26 mouse cellular contexts compared by ENCODE assay signal in genomic region chr2:35596796-35597195, GRCm38 (mm10). TPM values are rescaled to one million over a fixed set of nuclear protein-coding genes. Genes with fewer than 3 reads are reported as not detected.
A peak's percentile ranks its signal among the peaks of the same experiment; 100 is the strongest.
DNase-seq lines count a peak whose midpoint lies in the region; ATAC-seq lines count a peak whose summit lies in the region.
"Had no signal": no experiment of that assay in that cellular context is flagged by ENCODE, and none has a peak within 500 bp of the region (broad histone marks: within the 10 kb centered on the region; RNA-seq: fewer than 3 reads in every experiment).

No protein-coding gene starts in this region.

- no peak overlapping the region for H3K4me3 ChIP-seq in heart, embryonic 11.5 days (ENCODE audit: low read depth, low read length)
- no peak overlapping the region for H3K4me3 ChIP-seq in heart, embryonic 14.5 days (ENCODE audit: control insufficient read depth in 1 of 2, insufficient read depth in 1 of 2, low read depth in 1 of 2, low read length in 2 of 2)
- no peak overlapping the region for H3K4me3 ChIP-seq in heart, embryonic 15.5 days
- H3K4me3 ChIP-seq in limb, embryonic 10.5 days, result no peak overlapping the region
- no peak overlapping the region for H3K4me3 ChIP-seq in forebrain, embryonic 15.5 days
- H3K4me3 ChIP-seq: embryonic facial prominence, embryonic 12.5 days; forebrain, embryonic 10.5 days; hindbrain, embryonic 10.5 days; hindbrain, embryonic 15.5 days; liver, embryonic 15.5 days; neural tube, embryonic 12.5 days had no signal

- H3K36me3 ChIP-seq in heart, embryonic 11.5 days (ENCODE audit: control insufficient read depth, insufficient read depth, low read length), result no peaks in the 10 kb centered on the region
- no peaks in the 10 kb centered on the region for H3K36me3 ChIP-seq in heart, embryonic 14.5 days (ENCODE audit: control insufficient read depth, insufficient read depth, low read length)
- no peaks in the 10 kb centered on the region for H3K36me3 ChIP-seq in heart, embryonic 15.5 days
- H3K36me3 ChIP-seq in limb, embryonic 10.5 days, result no peaks in the 10 kb centered on the region
- no peaks in the 10 kb centered on the region for H3K36me3 ChIP-seq in forebrain, embryonic 15.5 days
- H3K36me3 ChIP-seq: embryonic facial prominence, embryonic 12.5 days; forebrain, embryonic 10.5 days; hindbrain, embryonic 10.5 days; hindbrain, embryonic 15.5 days; liver, embryonic 15.5 days; neural tube, embryonic 12.5 days had no signal

- H3K27ac ChIP-seq in heart, embryonic 11.5 days (ENCODE audit: low read depth, low read length), result no peak overlapping the region; the same call in 1 of the 2 replicates
- H3K27ac ChIP-seq in heart, embryonic 14.5 days (replicated peaks in 1 of 2; ENCODE audit: control insufficient read depth in 1 of 2, insufficient read depth in 1 of 2, low read depth in 2 of 2, low read length in 2 of 2), result peak overlapping the region in 1 of 2 experiments; percentile 83; a peak in 1 of 4 replicates
- peak overlapping the region; percentile 31 for H3K27ac ChIP-seq in heart, embryonic 15.5 days
- H3K27ac ChIP-seq in limb, embryonic 10.5 days, result 0 out of 2 replicates have a peak overlapping the region, but pooled peaks have one; percentile 15
- no peak overlapping the region for H3K27ac ChIP-seq in forebrain, embryonic 15.5 days (replicated peaks)
- H3K27ac ChIP-seq: forebrain, embryonic 10.5 days; hindbrain, embryonic 15.5 days; kidney, postnatal 0 days; liver, embryonic 15.5 days; neural tube, embryonic 12.5 days had no signal

- H3K4me1 ChIP-seq in heart, embryonic 11.5 days (ENCODE audit: control insufficient read depth, insufficient read depth, low read length), result peaks cover 55% of the 10 kb centered on the region
- peaks cover 59 to 69% of the 10 kb centered on the region in 2 experiments for H3K4me1 ChIP-seq in heart, embryonic 14.5 days (ENCODE audit: control insufficient read depth in 2 of 2, insufficient read depth in 2 of 2, low read length in 2 of 2)
- H3K4me1 ChIP-seq in heart, embryonic 15.5 days (replicated peaks), result peaks cover 71% of the 10 kb centered on the region
- H3K4me1 ChIP-seq in limb, embryonic 10.5 days, result peaks cover 30% of the 10 kb centered on the region
- peaks cover 9% of the 10 kb centered on the region; the same call in 1 of the 2 replicates for H3K4me1 ChIP-seq in forebrain, embryonic 15.5 days
- H3K4me1 ChIP-seq: liver, embryonic 15.5 days had no signal

- H3K9ac ChIP-seq in heart, embryonic 11.5 days (ENCODE audit: low read depth, low read length), result no peak overlapping the region
- H3K9ac ChIP-seq in heart, embryonic 14.5 days (ENCODE audit: low read length), result 0 out of 2 replicates have a peak overlapping the region, but pooled peaks have one; percentile 34
- no peak overlapping the region for H3K9ac ChIP-seq in heart, embryonic 15.5 days
- no peak overlapping the region for H3K9ac ChIP-seq in forebrain, embryonic 15.5 days (replicated peaks)
- H3K9ac ChIP-seq: embryonic facial prominence, embryonic 12.5 days; hindbrain, embryonic 15.5 days; liver, embryonic 15.5 days; lung, embryonic 14.5 days; neural tube, embryonic 12.5 days had no signal

- WGBS in heart, embryonic 11.5 days (ENCODE audit: insufficient replicate concordance), result 69% methylated on average over 4 of the region's 4 CpGs
- WGBS in heart, embryonic 14.5 days, result 51% methylated on average over 4 of the region's 4 CpGs
- 60% methylated on average over 4 of the region's 4 CpGs for WGBS in heart, embryonic 15.5 days
- WGBS in limb, embryonic 10.5 days, result 74% methylated on average over 4 of the region's 4 CpGs
- 61% methylated on average over 4 of the region's 4 CpGs for WGBS in forebrain, embryonic 15.5 days

- intact Hi-C loops in heart, postnatal 14 days (cut with DNase I), result no loop called here

- no peak overlapping the region for H3K4me2 ChIP-seq in heart, embryonic 11.5 days
- H3K4me2 ChIP-seq in heart, embryonic 14.5 days (ENCODE audit: low read length), result no peak overlapping the region
- no peak overlapping the region for H3K4me2 ChIP-seq in heart, embryonic 15.5 days
- no peak overlapping the region for H3K4me2 ChIP-seq in forebrain, embryonic 15.5 days (replicated peaks)
- H3K4me2 ChIP-seq: embryonic facial prominence, embryonic 12.5 days; hindbrain, embryonic 15.5 days; liver, embryonic 15.5 days; lung, embryonic 14.5 days; midbrain, embryonic 11.5 days; neural tube, embryonic 12.5 days had no signal

- ATAC-seq in heart, embryonic 11.5 days (replicated peaks; ENCODE audit: insufficient number of reproducible peaks, low FRiP score, low TSS enrichment), result no peak
- no peak for ATAC-seq in heart, embryonic 14.5 days (ENCODE audit: insufficient number of reproducible peaks, insufficient read depth, low FRiP score, low read depth)
- ATAC-seq in heart, embryonic 15.5 days (replicated peaks; ENCODE audit: insufficient number of reproducible peaks, insufficient read depth, low FRiP score, low read depth), result no peak
- no peak for ATAC-seq in forebrain, embryonic 15.5 days (replicated peaks)
- ATAC-seq: forebrain, embryonic 16.5 days; inflammation-experienced regulatory T-cells, adult 6 months; midbrain, embryonic 16.5 days had no signal

- H3K27me3 ChIP-seq in heart, embryonic 11.5 days (ENCODE audit: control insufficient read depth, insufficient read depth, low read length), result no peaks in the 10 kb centered on the region
- no peaks in the 10 kb centered on the region for H3K27me3 ChIP-seq in heart, embryonic 14.5 days (ENCODE audit: control insufficient read depth, insufficient read depth, low read length)
- no peaks in the 10 kb centered on the region for H3K27me3 ChIP-seq in heart, embryonic 15.5 days
- H3K27me3 ChIP-seq in limb, embryonic 10.5 days (ENCODE audit: low read depth, poor library complexity, severe bottlenecking), result peaks cover 4% of the 10 kb centered on the region; the same call in 1 of the 2 replicates
- H3K27me3 ChIP-seq in forebrain, embryonic 15.5 days, result no peaks in the 10 kb centered on the region
- H3K27me3 ChIP-seq: hindbrain, embryonic 15.5 days; neural tube, embryonic 12.5 days had no signal

- no peaks in the 10 kb centered on the region for H3K9me3 ChIP-seq in heart, embryonic 11.5 days (replicated peaks; ENCODE audit: control insufficient read depth, low read length)
- H3K9me3 ChIP-seq in heart, embryonic 14.5 days (ENCODE audit: control insufficient read depth, low read length), result no peaks in the 10 kb centered on the region
- H3K9me3 ChIP-seq in heart, embryonic 15.5 days (replicated peaks), result no peaks in the 10 kb centered on the region
- no peaks in the 10 kb centered on the region for H3K9me3 ChIP-seq in limb, embryonic 10.5 days (replicated peaks)
- H3K9me3 ChIP-seq in forebrain, embryonic 15.5 days, result no peaks in the 10 kb centered on the region
- H3K9me3 ChIP-seq: embryonic facial prominence, embryonic 12.5 days; forebrain, embryonic 10.5 days; hindbrain, embryonic 10.5 days; hindbrain, embryonic 15.5 days; liver, embryonic 15.5 days; neural tube, embryonic 12.5 days had no signal

- peak; percentile 33 to 56 for DNase-seq in heart, adult 18-20 months
- no peak for DNase-seq in heart, postnatal 14 days
- no peak for DNase-seq in limb, embryonic 10.5 days (ENCODE audit: low spot score)
- DNase-seq: adrenal gland, postnatal 25 days; B cell, adult 2 months; cerebellum, adult 9-11 months; embryo, embryonic 11 days; kidney, adult 11 months; lung, embryonic 14.5 days; lung, postnatal 36 days; thymus, postnatal 4 days had no signal

RNA-seq across cellular contexts. Expression of gene Dab2ip, which starts 38.7 kb away (rescaled TPM):
- total RNA-seq in heart, adult 18-20 months (2021), result 10 to 100 TPM; 42.4 to 44.1 TPM
- polyA plus RNA-seq in heart, embryonic 11.5 days (2014; fragmentation: Nextera tagmentation; extraction: Ambion mirVana), result 49.0 and 49.1 TPM in 2 replicates
- 46.6 and 49.8 TPM in 2 replicates for polyA plus RNA-seq in heart, embryonic 14.5 days (2014; fragmentation: Nextera tagmentation; extraction: Ambion mirVana)
- 10 to 100 TPM; 51.1 to 55.8 TPM for total RNA-seq in heart, postnatal 14 days (2021)
- 44.0 and 46.9 TPM in 2 replicates for polyA plus RNA-seq in heart, embryonic 15.5 days (2015; fragmentation: Nextera tagmentation; extraction: Ambion mirVana)
- polyA plus RNA-seq in limb, embryonic 10.5 days (2016; fragmentation: Nextera tagmentation; extraction: Ambion mirVana), result 44.0 and 49.7 TPM in 2 replicates
- 66.6 and 97.0 TPM in 2 replicates for polyA plus RNA-seq in forebrain, embryonic 15.5 days (2015; fragmentation: Nextera tagmentation; extraction: Ambion mirVana)

Comparison
In these comparisons a context has a peak if more than half of its experiments do, and no peak if none do; other contexts are left out.
1. DNase-seq: peak in heart, adult 18-20 months (2 of 2); none in heart, postnatal 14 days (0 of 2) and limb, embryonic 10.5 days (single experiment).
2. H3K27ac ChIP-seq: peak in heart, embryonic 15.5 days (single experiment) and limb, embryonic 10.5 days (single experiment); none in heart, embryonic 11.5 days (single experiment) and forebrain, embryonic 15.5 days (single experiment).